Mouse (Mus musculus): ENCODE measurements around the gene Ly75. TPM values are rescaled to one million over a fixed set of nuclear protein-coding genes. Genes with fewer than 3 reads are reported as not detected.
A peak's percentile ranks its signal among the peaks of the same experiment; 100 is the strongest.

Gene Ly75
- polyA plus RNA-seq, 1 experiment: 4.7 TPM

- WGBS: 75% methylated on average over 4 of the region's 4 CpGs
- TF ChIP-seq POLR2A (IDR thresholded peaks at IDR 0.05; ENCODE audit: borderline replicate concordance, control insufficient read depth, low read depth, low read length) (no peak), CTCF (IDR thresholded peaks at IDR 0.05; ENCODE audit: control insufficient read depth, insufficient read depth, low read length) (no peak)
- H3K27ac ChIP-seq (ENCODE audit: control insufficient read depth, insufficient read depth, low read depth, low read length, poor library complexity): no peak overlapping the region
- H3K4me3 ChIP-seq (replicated peaks; ENCODE audit: control insufficient read depth, low read depth, low read length): no peak overlapping the region
- H3K4me1 ChIP-seq (ENCODE audit: control insufficient read depth, insufficient read depth, low read length): peaks cover 1% of the 10 kb centered on the region
Observed at GRCm38 (mm10) chr2:60291381-60291780, 91.7 kb downstream of the Ly75 start.

GRCm38 (mm10) chr2:60289451-60289850 lies 93.7 kb downstream of the Ly75 start:
- TF ChIP-seq CTCF (IDR thresholded peaks at IDR 0.05; ENCODE audit: control insufficient read depth, insufficient read depth, low read length) (no peak), POLR2A (IDR thresholded peaks at IDR 0.05; ENCODE audit: borderline replicate concordance, control insufficient read depth, low read depth, low read length) (no peak)
- WGBS: 29% methylated on average over 1 of the region's 1 CpGs
- no peak overlapping the region for H3K4me3 ChIP-seq (replicated peaks; ENCODE audit: control insufficient read depth, low read depth, low read length)
- peaks cover 1% of the 10 kb centered on the region for H3K4me1 ChIP-seq (ENCODE audit: control insufficient read depth, insufficient read depth, low read length)
- H3K27ac ChIP-seq (ENCODE audit: control insufficient read depth, insufficient read depth, low read depth, low read length, poor library complexity): no peak overlapping the region

DNA sequence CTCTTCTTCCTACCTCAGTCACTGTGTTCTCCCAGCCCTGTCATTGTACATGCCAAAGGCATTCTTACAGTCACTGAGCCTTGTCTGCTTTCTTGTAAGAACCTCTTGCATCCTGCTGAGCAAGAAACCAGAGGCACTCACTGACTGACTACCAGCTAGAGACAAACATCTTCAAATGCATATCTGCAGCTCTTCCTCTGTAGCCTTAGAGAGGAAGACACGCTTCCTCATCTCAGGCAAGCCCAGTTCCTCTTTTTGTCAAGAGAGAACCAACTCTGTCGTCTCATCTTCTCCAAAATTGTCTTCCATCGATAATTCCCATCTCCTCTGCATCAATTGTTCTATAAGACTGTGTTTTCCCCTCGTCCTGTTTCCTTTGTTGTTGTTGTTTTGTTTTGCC lies 94.5 kb downstream of the Ly75 start:
- H3K4me1 ChIP-seq (ENCODE audit: control insufficient read depth, insufficient read depth, low read length): peaks cover 1% of the 10 kb centered on the region
- WGBS: 17% methylated on average over 4 of the region's 4 CpGs
- TF ChIP-seq CTCF (IDR thresholded peaks at IDR 0.05; ENCODE audit: control insufficient read depth, insufficient read depth, low read length): no peak
- TF ChIP-seq POLR2A (IDR thresholded peaks at IDR 0.05; ENCODE audit: borderline replicate concordance, control insufficient read depth, low read depth, low read length): no peak
- no peak overlapping the region for H3K4me3 ChIP-seq (replicated peaks; ENCODE audit: control insufficient read depth, low read depth, low read length)
- H3K27ac ChIP-seq (ENCODE audit: control insufficient read depth, insufficient read depth, low read depth, low read length, poor library complexity): peak overlapping the region; percentile 34; the same call in 1 of the 2 replicates

GRCm38 (mm10) chr2:60285107-60285617 lies 97.9 kb downstream of the Ly75 start:
- Histone ChIP-seq H3K4me1 (ENCODE audit: control insufficient read depth, insufficient read depth, low read length) (peaks cover 1% of the 10 kb centered on the region), H3K27ac (ENCODE audit: control insufficient read depth, insufficient read depth, low read depth, low read length, poor library complexity) (no peak overlapping the region), H3K4me3 (replicated peaks; ENCODE audit: control insufficient read depth, low read depth, low read length) (no peak overlapping the region)
- TF ChIP-seq POLR2A (IDR thresholded peaks at IDR 0.05; ENCODE audit: borderline replicate concordance, control insufficient read depth, low read depth, low read length) (no peak), CTCF (IDR thresholded peaks at IDR 0.05; ENCODE audit: control insufficient read depth, insufficient read depth, low read length) (no peak)
- WGBS: 70% methylated on average over 8 of the region's 8 CpGs

GRCm38 (mm10) chr2:60284467-60284821 lies 98.7 kb downstream of the Ly75 start, which contains the start of gene Cd302:
Gene Cd302, minus strand, starts transcription at chr2:60284488.
- peak within 1 kb of the TSS; percentile 63 for H3K4me3 ChIP-seq (replicated peaks; ENCODE audit: control insufficient read depth, low read depth, low read length)
- TF ChIP-seq CTCF (IDR thresholded peaks at IDR 0.05; ENCODE audit: control insufficient read depth, insufficient read depth, low read length) (no peak), POLR2A (IDR thresholded peaks at IDR 0.05; ENCODE audit: borderline replicate concordance, control insufficient read depth, low read depth, low read length) (no peak)
- WGBS: 21% methylated on average over 4 of the region's 4 CpGs
- peaks cover 1% of the 10 kb centered on the region for H3K4me1 ChIP-seq (ENCODE audit: control insufficient read depth, insufficient read depth, low read length)
- H3K27ac ChIP-seq (ENCODE audit: control insufficient read depth, insufficient read depth, low read depth, low read length, poor library complexity): peak within 1 kb of the TSS; percentile 84

DNA sequence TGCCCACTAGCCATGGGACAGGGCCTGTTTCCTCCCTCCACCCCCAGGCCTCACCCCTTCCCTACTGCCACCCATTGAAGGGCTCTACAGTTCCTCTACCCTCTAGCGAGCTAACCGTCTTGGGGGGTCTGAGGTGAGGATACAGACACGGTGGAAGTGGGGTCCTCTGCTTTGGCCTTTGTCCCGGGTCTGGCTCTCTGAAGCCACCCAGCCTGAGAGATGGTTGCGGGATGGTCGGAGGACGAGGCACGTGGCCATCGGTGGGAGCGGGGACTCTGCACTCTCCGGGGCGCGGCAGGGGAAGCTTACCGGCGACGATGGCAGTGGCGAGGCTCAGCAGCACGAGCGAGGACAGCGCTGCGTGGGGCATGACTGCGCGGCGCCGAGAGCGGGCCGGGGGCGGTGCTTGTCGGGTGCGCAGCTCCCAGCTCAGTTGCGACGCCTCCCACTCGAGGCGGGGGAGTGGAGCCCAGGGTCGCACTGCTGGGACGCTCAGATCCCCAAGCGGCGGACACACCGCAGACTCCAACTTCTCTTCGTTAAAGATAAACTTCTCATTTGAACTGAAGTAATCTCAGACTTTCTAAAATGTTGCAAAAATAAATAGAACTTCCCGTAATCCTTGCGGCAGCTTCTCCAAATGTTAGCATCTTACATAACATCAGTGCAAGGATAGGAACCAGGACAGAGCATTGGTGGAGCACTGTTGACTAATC lies 99.2 kb downstream of the Ly75 start:
- peaks cover 1% of the 10 kb centered on the region for H3K4me1 ChIP-seq (ENCODE audit: control insufficient read depth, insufficient read depth, low read length)
- H3K27ac ChIP-seq (ENCODE audit: control insufficient read depth, insufficient read depth, low read depth, low read length, poor library complexity): peak overlapping the region; percentile 84
- H3K4me3 ChIP-seq (replicated peaks; ENCODE audit: control insufficient read depth, low read depth, low read length): peak overlapping the region; percentile 63
- WGBS: under 1% methylated on average over 42 of the region's 42 CpGs
- TF ChIP-seq POLR2A (IDR thresholded peaks at IDR 0.05; ENCODE audit: borderline replicate concordance, control insufficient read depth, low read depth, low read length) (peak; percentile 47; the same call in 1 of the 2 replicates), CTCF (IDR thresholded peaks at IDR 0.05; ENCODE audit: control insufficient read depth, insufficient read depth, low read length) (no peak)

GRCm38 (mm10) chr2:60283208-60283750 lies 99.8 kb downstream of the Ly75 start:
- TF ChIP-seq CTCF (IDR thresholded peaks at IDR 0.05; ENCODE audit: control insufficient read depth, insufficient read depth, low read length) (peak; percentile 2; the same call in 1 of the 2 replicates), POLR2A (IDR thresholded peaks at IDR 0.05; ENCODE audit: borderline replicate concordance, control insufficient read depth, low read depth, low read length) (no peak)
- H3K4me3 ChIP-seq (replicated peaks; ENCODE audit: control insufficient read depth, low read depth, low read length): peak overlapping the region; percentile 63
- H3K4me1 ChIP-seq (ENCODE audit: control insufficient read depth, insufficient read depth, low read length): no peaks in the 10 kb centered on the region
- 34% methylated on average over 9 of the region's 9 CpGs for WGBS
- H3K27ac ChIP-seq (ENCODE audit: control insufficient read depth, insufficient read depth, low read depth, low read length, poor library complexity): no peak overlapping the region

GRCm38 (mm10) chr2:60282625-60283024 lies 100.5 kb downstream of the Ly75 start:
- Histone ChIP-seq H3K4me1 (ENCODE audit: control insufficient read depth, insufficient read depth, low read length) (no peaks in the 10 kb centered on the region), H3K4me3 (replicated peaks; ENCODE audit: control insufficient read depth, low read depth, low read length) (no peak overlapping the region), H3K27ac (ENCODE audit: control insufficient read depth, insufficient read depth, low read depth, low read length, poor library complexity) (no peak overlapping the region)
- TF ChIP-seq POLR2A (IDR thresholded peaks at IDR 0.05; ENCODE audit: borderline replicate concordance, control insufficient read depth, low read depth, low read length): no peak
- 74% methylated on average over 4 of the region's 4 CpGs for WGBS
